Mouse (Mus musculus) MEL (cell line): ENCODE data around the gene Hnrnph3.

Experiments
- CHD2 ChIP-seq: IDR thresholded peaks from 2 replicates; pipeline ENCODE4 v1.6.1; 2011; ENCODE audit warnings: low read length, improper control_type of control experiment
- CTCF ChIP-seq, 3 experiments: IDR thresholded peaks in 2 of 3; conservative IDR thresholded peaks in 1 of 3; 2 replicates each; pipeline ENCODE4 v1.5.1; 2011 to 2012; ENCODE audit warnings: low read length in 3 of 3, low read depth in 2 of 3, mild to moderate bottlenecking in 2 of 3, improper control_type of control experiment in 1 of 3, inconsistent platforms in 1 of 3, mixed read lengths in 1 of 3, moderate library complexity in 1 of 3; ENCODE audit not compliant: control insufficient read depth in 1 of 3, insufficient read depth in 1 of 3, poor library complexity in 1 of 3, severe bottlenecking in 1 of 3
- MAZ ChIP-seq: IDR thresholded peaks from 2 replicates; pipeline ENCODE4 v1.6.1; 2012; ENCODE audit warnings: low read depth, mild to moderate bottlenecking, inconsistent platforms, low read length, improper control_type of control experiment

DNA sequence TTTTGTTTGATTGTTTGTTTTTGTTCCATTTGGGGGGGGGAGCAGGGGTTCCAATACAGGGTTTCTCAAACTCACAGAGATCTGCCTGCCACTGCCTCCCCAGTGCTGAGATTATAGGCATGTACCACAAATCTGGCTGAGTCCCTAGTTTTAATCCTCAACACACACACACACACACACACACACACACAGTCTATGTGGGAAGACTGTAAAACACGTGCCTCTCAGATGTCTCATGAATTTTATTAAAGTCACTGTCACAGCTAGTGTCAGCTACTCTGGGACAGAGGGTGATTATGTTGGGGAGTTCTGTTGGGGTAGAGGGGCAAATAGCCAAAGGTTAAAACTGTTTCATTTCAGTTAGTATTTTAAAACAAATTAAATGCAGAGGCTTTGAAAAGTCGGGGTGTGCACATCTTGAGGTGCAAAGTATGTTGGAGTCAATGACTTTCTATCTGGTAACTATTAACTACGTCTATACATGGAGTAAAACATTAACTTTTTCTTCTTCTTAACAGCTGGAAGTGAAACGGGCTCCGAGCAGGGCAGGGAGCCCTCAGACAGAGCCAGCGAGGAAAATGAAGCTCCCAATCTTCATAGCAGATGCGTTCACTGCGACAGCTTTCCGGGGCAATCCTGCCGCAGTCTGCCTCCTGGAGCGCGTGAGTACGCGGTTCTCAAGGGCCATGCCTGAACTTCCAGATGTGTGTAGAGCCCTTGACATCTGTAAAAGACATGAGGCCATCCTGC is 14.7 kb upstream of the Hnrnph3 start:
- TF ChIP-seq CTCF (IDR thresholded peaks at IDR 0.05 in 2 of 3, conservative IDR thresholded peaks at IDR 0.05 in 1 of 3; ENCODE audit: control insufficient read depth in 1 of 3, insufficient read depth in 1 of 3, low read depth in 2 of 3, low read length in 3 of 3, poor library complexity in 1 of 3, severe bottlenecking in 1 of 3), result no peak
- TF ChIP-seq MAZ, result no peak
- TF ChIP-seq CHD2, result no peak
